Mouse (Mus musculus) megakaryocyte, embryonic 14.5 days (primary cell): Measurements from ENCODE around the gene Ubl3.

ENCODE experiments used
- FLI1 ChIP-seq: IDR thresholded peaks from 2 replicates; pipeline ENCODE4 v1.6.1; 2012; ENCODE audit warnings: low read length, inconsistent platforms, mixed read lengths
- GATA1 ChIP-seq: IDR thresholded peaks from 3 replicates; pipeline ENCODE4 v1.6.1; 2012; ENCODE audit warnings: mixed read lengths, low read length, inconsistent platforms, borderline replicate concordance

GRCm38 (mm10) chr5:148532201-148532600 lies 20.4 kb downstream of the Ubl3 start:
- TF ChIP-seq GATA1 (no peak), FLI1 (no peak)
